Mouse (Mus musculus) midbrain, embryonic 13.5 days (tissue): ENCODE measurements around the gene Armc9. TPM values are rescaled to one million over a fixed set of nuclear protein-coding genes. Genes with fewer than 3 reads are reported as not detected.

ENCODE experiments used
- ATAC-seq: fragments of 200-750 bp; cut with Nextera tagmentation; 2 replicates; pipeline ENCODE4 v1.8.0; 2017; ENCODE audit warnings: mild to moderate bottlenecking, moderate TSS enrichment, moderate library complexity
- H3K27ac ChIP-seq: fragments of 300-500 bp; sonication (generic); 2 replicates; pipeline ENCODE4 v1.5.1; 2015; ENCODE audit warnings: inconsistent platforms, mild to moderate bottlenecking, moderate library complexity
- H3K27me3 ChIP-seq: fragments of 300-500 bp; sonication (generic); 2 replicates; pipeline ENCODE4 v1.6.1; 2015; ENCODE audit warnings: mild to moderate bottlenecking, inconsistent platforms
- H3K36me3 ChIP-seq: fragments of 300-500 bp; sonication (generic); 2 replicates; pipeline ENCODE4 v1.6.1; 2015; ENCODE audit warnings: mild to moderate bottlenecking, inconsistent platforms
- H3K4me1 ChIP-seq: fragments of 300-500 bp; sonication (generic); replicated peaks from 2 replicates; pipeline ENCODE4 v1.6.1; 2015; ENCODE audit warnings: inconsistent platforms
- H3K4me2 ChIP-seq: fragments of 300-500 bp; sonication (generic); replicated peaks from 2 replicates; pipeline ENCODE4 v1.6.1; 2015; ENCODE audit warnings: moderate library complexity, mild to moderate bottlenecking, inconsistent platforms
- H3K4me3 ChIP-seq: fragments of 300-500 bp; sonication (generic); replicated peaks from 2 replicates; pipeline ENCODE4 v1.5.1; 2015; ENCODE audit warnings: mild to moderate bottlenecking, inconsistent platforms
- H3K9ac ChIP-seq: fragments of 300-500 bp; sonication (generic); replicated peaks from 2 replicates; pipeline ENCODE4 v1.6.1; 2015; ENCODE audit warnings: mild to moderate bottlenecking, inconsistent platforms
- H3K9me3 ChIP-seq: fragments of 300-500 bp; sonication (generic); 2 replicates; pipeline ENCODE4 v1.6.1; 2016; ENCODE audit warnings: mild to moderate bottlenecking, inconsistent platforms
- WGBS: fragments of 180-500 bp; shearing (Covaris S2); methylation state at CpG from one replicate; pipeline ENCODE4 v1.1.7; 2015; 5-methylcytosine and 5-hydroxymethylcytosine counted together
- polyA plus RNA-seq: library from polyadenylated mRNA; unstranded; fragments of >200 nt; fragmentation: Nextera tagmentation; extraction: Ambion mirVana; gene quantifications from 2 replicates; pipeline ENCODE4 v1.2.1, GENCODE M21; 2015

Armc9 gene
- 37.2 and 37.4 TPM in 2 replicates for polyA plus RNA-seq

DNA sequence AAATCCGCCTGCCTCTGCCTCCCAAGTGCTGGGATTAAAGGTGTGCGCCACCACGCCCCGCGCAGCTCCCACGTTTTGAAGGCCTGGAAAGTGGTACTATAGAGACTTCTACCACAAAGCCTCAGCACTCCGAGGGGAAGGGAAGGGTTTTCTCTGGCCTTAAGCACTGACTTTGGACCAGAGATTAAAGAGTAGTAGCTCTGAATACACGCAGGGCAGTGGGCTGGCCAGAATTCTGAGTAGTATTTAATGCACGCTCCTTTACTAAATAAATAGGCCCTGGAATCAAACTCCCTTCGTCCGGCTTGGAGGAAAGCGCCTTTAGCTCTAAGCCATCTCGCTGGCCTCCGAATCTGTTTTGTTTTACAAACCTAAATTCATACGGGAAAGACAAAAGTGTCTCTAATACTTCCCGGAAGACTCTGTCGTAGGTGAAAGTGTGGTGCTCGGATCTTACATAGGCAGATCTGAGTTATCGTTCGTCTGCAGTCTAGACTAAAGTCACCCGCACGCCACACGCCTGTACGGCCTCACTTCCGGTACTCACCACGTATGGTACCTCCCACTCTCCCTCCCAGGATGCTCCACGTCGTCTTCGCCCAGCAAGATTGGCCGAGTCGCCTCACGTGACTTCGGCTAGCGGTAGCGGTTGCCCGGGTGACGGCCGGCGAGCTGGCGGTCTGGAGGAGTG is at the start of gene Armc9:
Armc9 (plus strand) TSS at position 648 of the 691 bp plus-strand sequence.
- peak within 1 kb of the TSS; percentile 83 for H3K4me2 ChIP-seq
- H3K27ac ChIP-seq = peak within 1 kb of the TSS; percentile 79
- peak; percentile 100 for ATAC-seq
- WGBS = 4% methylated on average over 40 of the region's 40 CpGs
- H3K36me3 ChIP-seq = peaks cover 14% of the 10 kb centered on the region
- peaks cover 19% of the 10 kb centered on the region for H3K4me1 ChIP-seq
- no peaks in the 10 kb centered on the region for H3K9me3 ChIP-seq
- H3K9ac ChIP-seq = peak within 1 kb of the TSS; percentile 89
- H3K27me3 ChIP-seq = no peaks in the 10 kb centered on the region
- H3K4me3 ChIP-seq = peak within 1 kb of the TSS; percentile 79

DNA sequence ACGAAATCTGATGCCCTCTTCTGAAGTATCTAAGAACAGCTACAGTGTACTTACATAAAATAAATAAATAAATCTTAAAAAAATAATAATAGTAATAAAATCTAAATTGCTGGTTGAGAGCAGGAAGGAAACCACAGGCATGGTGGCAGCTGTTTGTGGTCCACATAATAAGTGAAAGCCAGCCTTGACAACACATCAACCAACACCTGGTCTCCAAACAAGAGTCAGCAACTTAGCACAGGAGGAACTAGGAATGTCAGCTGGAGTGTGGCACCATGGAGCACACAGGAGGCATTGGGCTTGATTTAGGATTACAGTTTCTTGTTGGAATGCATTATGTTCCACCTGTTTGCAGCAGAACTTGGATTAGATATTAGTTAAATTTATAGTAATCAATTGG is 49.5 kb upstream of the Armc9 start:
- Histone ChIP-seq H3K27me3 (no peaks in the 10 kb centered on the region), H3K4me3 (no peak overlapping the region), H3K36me3 (peaks cover 13% of the 10 kb centered on the region; the same call in 1 of the 2 replicates), H3K9ac (no peak overlapping the region), H3K4me1 (no peaks in the 10 kb centered on the region), H3K27ac (no peak overlapping the region), H3K4me2 (no peak overlapping the region), H3K9me3 (no peaks in the 10 kb centered on the region)
- ATAC-seq = no peak
- WGBS = 90% methylated on average over 1 of the region's 1 CpGs

DNA sequence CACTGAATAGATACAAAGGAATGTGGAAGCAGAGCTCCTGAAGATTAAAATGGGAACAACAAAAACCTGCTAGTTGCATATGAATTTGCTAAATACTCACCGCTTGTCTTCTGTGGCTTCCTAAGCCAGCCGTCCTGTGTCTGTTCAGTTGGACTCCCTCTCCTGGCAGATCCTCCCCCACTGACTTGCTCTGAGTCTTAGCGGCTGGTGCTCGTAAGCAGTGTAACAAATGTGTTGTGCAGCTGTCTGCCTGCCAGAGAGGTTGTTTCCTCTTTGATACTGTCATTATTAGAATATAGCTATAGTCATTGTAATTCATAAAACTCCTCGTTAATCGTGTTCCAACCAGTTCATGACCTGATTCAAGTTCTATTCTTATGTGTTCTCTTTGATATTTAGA is 42.8 kb upstream of the Armc9 start, which contains the start of gene Htr2b:
Htr2b (minus strand) TSS at position 192 of the 400 bp plus-strand sequence.
- Histone ChIP-seq H3K9ac (no peak within 1 kb of the TSS), H3K27ac (no peak within 1 kb of the TSS), H3K27me3 (no peaks in the 10 kb centered on the region), H3K9me3 (no peaks in the 10 kb centered on the region), H3K4me1 (peaks cover 4% of the 10 kb centered on the region; the same call in 1 of the 2 replicates), H3K4me3 (no peak within 1 kb of the TSS), H3K4me2 (no peak within 1 kb of the TSS), H3K36me3 (peaks cover 14% of the 10 kb centered on the region; the same call in 1 of the 2 replicates)
- no peak for ATAC-seq
- 57% methylated on average over 6 of the region's 6 CpGs for WGBS

DNA sequence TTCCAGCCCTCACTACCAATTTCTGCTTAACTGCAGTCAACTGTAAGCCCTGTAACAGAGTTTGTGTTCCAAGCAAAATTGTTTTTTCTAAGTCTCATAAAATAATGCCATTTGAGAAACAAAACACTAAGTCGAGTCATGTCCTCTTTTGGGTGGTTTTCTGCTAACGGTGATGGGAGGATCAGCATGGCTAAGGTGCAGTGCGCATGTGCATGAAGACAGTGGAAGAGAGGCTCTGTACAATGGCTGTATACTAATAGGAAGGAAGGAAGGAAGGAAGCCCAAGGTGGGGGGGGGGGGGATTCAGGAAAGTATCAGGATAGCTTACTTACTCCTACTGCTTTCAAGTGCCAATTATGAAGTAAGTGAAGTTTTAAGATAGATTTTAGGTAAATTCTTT is 40.4 kb upstream of the Armc9 start:
- WGBS = 96% methylated on average over 3 of the region's 3 CpGs
- ATAC-seq = no peak
- no peaks in the 10 kb centered on the region for H3K9me3 ChIP-seq
- H3K27ac ChIP-seq = no peak overlapping the region
- no peak overlapping the region for H3K4me3 ChIP-seq
- H3K4me1 ChIP-seq = peaks cover 4% of the 10 kb centered on the region; the same call in 1 of the 2 replicates
- H3K27me3 ChIP-seq = no peaks in the 10 kb centered on the region
- H3K4me2 ChIP-seq = no peak overlapping the region
- no peak overlapping the region for H3K9ac ChIP-seq
- H3K36me3 ChIP-seq = peaks cover 28% of the 10 kb centered on the region

DNA sequence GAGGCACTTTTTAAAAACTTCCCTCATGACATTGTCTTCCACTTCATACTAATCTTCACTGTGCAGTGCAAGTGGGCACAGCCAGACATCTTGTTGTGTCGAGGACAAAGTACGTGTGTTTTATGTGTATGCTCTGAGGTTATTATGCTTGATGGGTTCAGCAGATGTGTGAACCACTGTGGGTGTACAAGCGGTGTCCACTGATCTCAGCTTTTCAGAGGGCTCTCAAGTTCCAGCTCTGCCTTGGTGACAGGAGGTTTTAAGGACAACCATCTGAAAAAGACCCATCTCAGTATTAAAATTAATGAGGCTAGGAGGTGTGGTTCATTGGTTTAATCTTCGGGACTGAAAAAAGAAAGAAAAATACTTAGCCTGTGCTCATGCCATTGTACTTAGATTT is 35.0 kb upstream of the Armc9 start:
- Histone ChIP-seq H3K9ac (no peak overlapping the region), H3K4me2 (no peak overlapping the region), H3K27ac (no peak overlapping the region), H3K36me3 (peaks cover 62% of the 10 kb centered on the region), H3K27me3 (no peaks in the 10 kb centered on the region), H3K4me1 (no peaks in the 10 kb centered on the region), H3K4me3 (no peak overlapping the region), H3K9me3 (no peaks in the 10 kb centered on the region)
- no peak for ATAC-seq
- 92% methylated on average over 4 of the region's 4 CpGs for WGBS

DNA sequence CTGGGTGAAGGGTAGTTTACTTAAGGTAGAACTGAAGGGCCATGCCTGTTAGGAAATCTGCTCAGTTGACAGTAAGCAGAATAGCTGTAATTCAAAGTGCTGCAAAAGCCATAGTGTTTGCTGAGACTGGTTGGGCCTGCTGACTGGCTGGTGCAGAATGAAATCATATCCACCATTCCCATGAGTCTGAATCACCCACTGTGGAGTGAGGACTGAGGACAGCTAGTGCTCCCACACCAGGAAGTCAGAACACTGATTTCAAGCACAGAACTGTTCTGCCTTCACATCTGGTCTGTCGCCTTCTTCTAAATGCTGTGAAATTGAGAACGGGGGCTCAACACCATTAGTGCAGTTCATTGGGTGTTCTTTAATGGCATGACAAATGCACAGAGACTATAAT is 28.5 kb upstream of the Armc9 start:
- H3K9ac ChIP-seq = no peak overlapping the region
- no peak overlapping the region for H3K4me2 ChIP-seq
- peaks cover 81% of the 10 kb centered on the region for H3K36me3 ChIP-seq
- no peak for ATAC-seq
- 100% methylated on average over 2 of the region's 2 CpGs for WGBS
- H3K4me1 ChIP-seq = no peaks in the 10 kb centered on the region
- no peaks in the 10 kb centered on the region for H3K27me3 ChIP-seq
- no peaks in the 10 kb centered on the region for H3K9me3 ChIP-seq
- no peak overlapping the region for H3K4me3 ChIP-seq
- H3K27ac ChIP-seq = no peak overlapping the region

DNA sequence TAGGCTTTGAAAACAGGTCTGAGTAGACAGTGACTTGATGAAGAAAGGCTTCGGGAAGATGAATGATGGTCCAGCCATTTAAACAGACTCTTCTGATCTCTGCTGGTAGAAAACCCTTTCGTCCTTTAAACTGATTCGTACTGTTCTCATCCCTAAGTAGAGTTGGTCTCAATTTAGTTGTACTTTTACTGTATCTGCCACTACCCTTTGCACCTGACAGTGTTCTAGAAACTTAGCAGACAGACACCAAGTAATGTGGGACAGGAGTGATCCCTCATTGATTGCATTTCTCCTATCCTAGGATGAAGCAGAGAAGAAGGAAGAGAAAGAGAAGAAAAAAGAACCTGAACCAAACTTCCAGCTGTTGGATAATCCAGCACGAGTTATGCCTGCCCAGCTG is 21.2 kb upstream of the Armc9 start, which contains the start of gene Gm21972:
Gm21972 (plus strand) TSS at position 301 of the 400 bp plus-strand sequence.
- Histone ChIP-seq H3K4me1 (no peaks in the 10 kb centered on the region), H3K36me3 (peaks cover 83% of the 10 kb centered on the region), H3K9me3 (no peaks in the 10 kb centered on the region), H3K4me2 (no peak within 1 kb of the TSS), H3K27ac (no peak within 1 kb of the TSS), H3K4me3 (no peak within 1 kb of the TSS), H3K9ac (no peak within 1 kb of the TSS), H3K27me3 (no peaks in the 10 kb centered on the region)
- no peak for ATAC-seq
- WGBS = 98% methylated on average over 4 of the region's 4 CpGs

DNA sequence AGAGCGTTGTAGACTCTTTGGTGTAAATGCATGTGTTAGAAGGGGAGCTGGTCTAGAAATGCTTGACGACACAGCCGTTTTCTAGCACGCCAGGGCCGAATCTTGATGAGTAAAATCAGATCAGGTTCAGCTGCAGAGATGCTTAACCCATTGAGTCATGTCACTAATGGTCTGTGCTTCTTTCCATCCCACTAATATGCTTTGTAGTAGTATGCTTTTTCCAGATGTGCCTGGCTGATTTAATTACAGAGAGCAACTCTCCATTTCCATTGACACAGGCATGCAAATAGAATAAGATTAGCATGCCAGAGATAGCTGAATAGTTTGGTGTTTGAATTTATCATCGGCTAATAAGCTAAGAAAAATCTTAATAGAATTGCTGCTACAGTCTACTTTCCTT is 19.3 kb upstream of the Armc9 start:
- Histone ChIP-seq H3K4me1 (no peaks in the 10 kb centered on the region), H3K4me3 (no peak overlapping the region), H3K27me3 (no peaks in the 10 kb centered on the region), H3K9ac (no peak overlapping the region), H3K9me3 (no peaks in the 10 kb centered on the region), H3K36me3 (peaks cover 84% of the 10 kb centered on the region), H3K4me2 (no peak overlapping the region), H3K27ac (no peak overlapping the region)
- 90% methylated on average over 6 of the region's 6 CpGs for WGBS
- ATAC-seq = no peak

DNA sequence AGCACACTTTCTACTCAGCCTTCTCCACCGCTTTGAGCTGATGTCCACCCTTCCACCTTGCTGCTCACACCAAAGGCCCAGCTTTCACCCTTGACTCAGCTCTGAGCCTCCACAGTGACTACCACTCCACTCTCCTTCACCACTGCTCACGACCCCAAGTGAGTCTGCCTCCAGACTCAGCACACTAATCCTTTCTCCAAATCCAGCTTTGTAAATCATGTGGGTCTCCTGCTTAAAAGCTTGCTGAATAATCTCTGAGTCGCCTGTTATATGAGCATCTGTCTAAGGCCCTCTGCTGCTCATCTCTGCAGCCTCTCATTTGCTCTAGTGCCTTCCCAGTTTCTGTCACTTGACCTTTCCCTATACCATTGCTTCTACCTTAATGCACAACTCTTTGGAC is 13.5 kb upstream of the Armc9 start:
- no peak overlapping the region for H3K4me2 ChIP-seq
- ATAC-seq = no peak
- no peaks in the 10 kb centered on the region for H3K4me1 ChIP-seq
- 77% methylated on average over 3 of the region's 3 CpGs for WGBS
- H3K27ac ChIP-seq = no peak overlapping the region
- H3K27me3 ChIP-seq = no peaks in the 10 kb centered on the region
- H3K9ac ChIP-seq = no peak overlapping the region
- no peaks in the 10 kb centered on the region for H3K9me3 ChIP-seq
- H3K4me3 ChIP-seq = no peak overlapping the region
- peaks cover 60% of the 10 kb centered on the region for H3K36me3 ChIP-seq

DNA sequence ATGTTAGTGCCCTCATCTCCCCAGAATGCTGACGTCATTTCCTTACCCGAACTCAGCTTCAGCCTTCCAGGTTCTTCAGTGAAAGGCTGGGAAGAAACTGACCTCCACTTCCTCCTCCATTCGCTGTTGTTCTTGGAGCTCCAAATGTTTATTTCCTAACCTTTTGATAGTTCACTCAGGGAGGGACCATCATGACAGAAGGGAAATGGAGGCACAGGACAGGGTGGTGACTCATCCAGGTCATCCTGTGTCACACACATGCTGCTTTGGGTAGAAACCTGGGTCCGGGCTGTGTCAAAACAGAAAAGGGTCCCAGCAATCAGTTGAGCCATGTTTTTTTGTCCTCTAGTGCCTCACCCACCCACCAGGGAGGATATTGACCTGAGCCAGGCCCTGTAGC is 11.4 kb upstream of the Armc9 start:
- peaks cover 41% of the 10 kb centered on the region for H3K36me3 ChIP-seq
- H3K4me1 ChIP-seq = no peaks in the 10 kb centered on the region
- 89% methylated on average over 4 of the region's 4 CpGs for WGBS
- H3K4me2 ChIP-seq = no peak overlapping the region
- H3K4me3 ChIP-seq = no peak overlapping the region
- no peak overlapping the region for H3K9ac ChIP-seq
- no peak overlapping the region for H3K27ac ChIP-seq
- H3K27me3 ChIP-seq = no peaks in the 10 kb centered on the region
- no peak for ATAC-seq
- no peaks in the 10 kb centered on the region for H3K9me3 ChIP-seq

DNA sequence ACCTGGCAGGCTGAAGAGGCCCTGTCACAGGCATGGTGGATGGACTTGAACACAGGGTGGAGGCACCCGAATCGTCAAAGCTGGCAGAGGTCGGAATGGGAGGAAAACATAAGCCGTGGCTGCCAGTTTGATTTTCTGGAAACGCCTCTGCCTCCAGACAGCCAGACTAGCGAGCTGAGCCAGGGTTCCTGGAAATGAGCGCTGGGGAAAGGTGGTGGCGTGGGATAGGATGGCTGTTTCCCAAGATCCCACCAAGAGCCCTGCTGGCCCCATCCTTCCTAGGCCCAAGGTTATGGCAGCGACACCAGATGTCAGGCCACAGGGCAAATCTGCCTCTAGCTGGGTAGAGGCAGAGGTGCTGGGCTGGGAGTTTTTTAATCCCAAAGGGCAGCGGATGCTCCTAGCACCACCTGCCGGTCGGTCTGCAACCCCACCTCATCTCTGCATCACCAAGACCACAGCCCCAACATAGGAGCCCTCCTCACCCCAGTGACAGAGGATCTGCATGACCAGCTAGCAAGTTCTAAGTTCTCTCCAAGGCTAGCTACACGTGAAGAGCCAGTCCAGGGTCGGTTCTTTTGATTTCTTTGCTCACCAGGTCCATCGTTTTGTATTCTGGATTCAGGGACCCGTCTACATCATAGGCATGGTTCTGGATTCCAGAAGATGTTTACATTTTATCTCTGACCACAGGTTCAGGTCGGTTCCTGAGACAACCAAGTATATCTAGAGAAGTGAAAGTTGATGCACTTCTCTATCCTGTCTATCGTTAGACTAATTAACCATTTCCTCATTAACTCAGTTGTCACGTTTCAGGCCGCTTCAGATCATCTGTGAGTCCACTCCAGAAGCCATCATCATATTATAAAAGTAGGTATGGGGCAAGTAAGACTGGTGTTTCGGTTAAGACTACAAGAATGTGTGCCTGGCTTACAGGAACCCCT is 10.3 kb upstream of the Armc9 start:
- H3K27me3 ChIP-seq = no peaks in the 10 kb centered on the region
- no peak overlapping the region for H3K4me2 ChIP-seq
- 78% methylated on average over 21 of the region's 21 CpGs for WGBS
- H3K9me3 ChIP-seq = no peaks in the 10 kb centered on the region
- no peak overlapping the region for H3K27ac ChIP-seq
- no peak overlapping the region for H3K9ac ChIP-seq
- peaks cover 31% of the 10 kb centered on the region for H3K36me3 ChIP-seq
- ATAC-seq = no peak
- H3K4me1 ChIP-seq = no peaks in the 10 kb centered on the region
- no peak overlapping the region for H3K4me3 ChIP-seq

DNA sequence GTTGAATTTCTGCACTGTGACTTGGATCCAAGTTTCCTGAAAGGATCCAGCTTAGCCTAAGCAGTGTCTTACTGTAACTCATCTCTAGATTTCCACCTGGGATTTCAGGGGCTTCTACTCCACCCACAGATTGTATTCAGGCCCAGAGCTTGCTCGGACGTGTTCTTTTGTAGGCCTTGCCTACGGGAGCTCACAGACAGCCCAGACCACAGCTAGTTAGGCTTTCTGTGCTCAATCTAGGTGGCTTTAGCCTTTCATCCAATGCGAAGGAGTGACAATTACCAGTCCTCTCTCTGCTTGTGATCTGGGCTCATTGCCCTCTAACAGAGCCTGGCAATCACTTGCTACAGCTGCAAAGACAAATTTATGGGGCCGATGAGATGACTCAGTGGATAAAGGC is 8.3 kb upstream of the Armc9 start:
- H3K9ac ChIP-seq = no peak overlapping the region
- no peaks in the 10 kb centered on the region for H3K9me3 ChIP-seq
- peaks cover 13% of the 10 kb centered on the region; the same call in 1 of the 2 replicates for H3K36me3 ChIP-seq
- no peaks in the 10 kb centered on the region for H3K27me3 ChIP-seq
- no peak overlapping the region for H3K4me2 ChIP-seq
- ATAC-seq = no peak
- WGBS = 87% methylated on average over 5 of the region's 5 CpGs
- no peak overlapping the region for H3K27ac ChIP-seq
- no peak overlapping the region for H3K4me3 ChIP-seq
- no peaks in the 10 kb centered on the region for H3K4me1 ChIP-seq
